Mouse (Mus musculus): ENCODE measurements around the gene Vamp2. TPM values are rescaled to one million over a fixed set of nuclear protein-coding genes. Genes with fewer than 3 reads are reported as not detected.
A peak's percentile ranks its signal among the peaks of the same experiment; 100 is the strongest.

Vamp2 gene
- total and polyA plus RNA-seq, 2 experiments from 2014 or later: 157 to 591 TPM

DNA sequence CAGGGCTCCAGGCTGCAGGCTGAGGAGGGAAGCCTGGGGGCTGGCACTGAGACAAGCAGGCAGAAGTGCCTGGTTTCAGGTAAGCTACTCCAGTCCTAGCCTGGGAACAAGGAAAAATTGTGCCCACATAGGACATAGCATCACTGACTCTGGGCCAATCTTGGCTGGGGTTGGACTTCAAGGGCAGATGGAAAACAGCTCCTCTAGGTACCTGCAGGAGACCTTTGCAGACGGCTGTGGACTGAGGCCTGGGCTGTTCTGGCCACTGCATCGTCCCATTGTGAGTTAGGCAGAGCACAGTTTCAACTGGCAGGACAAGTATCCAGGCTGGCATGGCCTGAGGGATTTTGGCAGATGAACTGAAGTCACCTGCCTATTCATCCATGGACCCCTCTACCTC lies 17.5 kb downstream of the Vamp2 start:
- 76% methylated on average over 2 of the region's 2 CpGs for WGBS
- no peak overlapping the region for H3K4me2 ChIP-seq (ENCODE audit: low read depth, low read length, poor library complexity, severe bottlenecking)
- no peaks in the 10 kb centered on the region for H3K27me3 ChIP-seq (ENCODE audit: insufficient read depth, low read length)
- no peaks in the 10 kb centered on the region for H3K4me1 ChIP-seq (ENCODE audit: insufficient read depth, low read length)
- peaks cover 79% of the 10 kb centered on the region for H3K36me3 ChIP-seq (ENCODE audit: insufficient read depth, low read length)
- TF ChIP-seq CTCF (IDR thresholded peaks at IDR 0.05): no peak
- ATAC-seq (ENCODE audit: low FRiP score) (no peak), DNase-seq (ENCODE audit: low spot score) (no peak)
- no peak overlapping the region for H3K9ac ChIP-seq (replicated peaks; ENCODE audit: low read length, poor library complexity, severe bottlenecking)
- no peak overlapping the region for H3K4me3 ChIP-seq (ENCODE audit: low read depth, low read length)
- no peak overlapping the region for H3K27ac ChIP-seq (ENCODE audit: low read depth, low read length)
- H3K9me3 ChIP-seq (ENCODE audit: low read length): no peaks in the 10 kb centered on the region

GRCm38 (mm10) chr11:69106299-69106698 lies 18.0 kb downstream of the Vamp2 start:
- Histone ChIP-seq H3K9me3 (ENCODE audit: low read length) (no peaks in the 10 kb centered on the region), H3K9ac (replicated peaks; ENCODE audit: low read length, poor library complexity, severe bottlenecking) (no peak overlapping the region), H3K27ac (ENCODE audit: low read depth, low read length) (no peak overlapping the region), H3K4me2 (ENCODE audit: low read depth, low read length, poor library complexity, severe bottlenecking) (no peak overlapping the region), H3K4me1 (ENCODE audit: insufficient read depth, low read length) (no peaks in the 10 kb centered on the region; the same call in 1 of the 2 replicates), H3K4me3 (ENCODE audit: low read depth, low read length) (no peak overlapping the region), H3K36me3 (ENCODE audit: insufficient read depth, low read length) (peaks cover 75% of the 10 kb centered on the region), H3K27me3 (ENCODE audit: insufficient read depth, low read length) (no peaks in the 10 kb centered on the region)
- no peak for TF ChIP-seq CTCF (IDR thresholded peaks at IDR 0.05)
- 95% methylated on average over 11 of the region's 11 CpGs for WGBS
- DNase-seq (ENCODE audit: low spot score) (no peak), ATAC-seq (ENCODE audit: low FRiP score) (no peak)

GRCm38 (mm10) chr11:69106842-69107241 lies 18.6 kb downstream of the Vamp2 start:
- H3K9me3 ChIP-seq (ENCODE audit: low read length): no peaks in the 10 kb centered on the region
- TF ChIP-seq CTCF (IDR thresholded peaks at IDR 0.05): no peak
- H3K36me3 ChIP-seq (ENCODE audit: insufficient read depth, low read length): peaks cover 71% of the 10 kb centered on the region
- 85% methylated on average over 11 of the region's 11 CpGs for WGBS
- H3K4me1 ChIP-seq (ENCODE audit: insufficient read depth, low read length): no peaks in the 10 kb centered on the region; the same call in 1 of the 2 replicates
- H3K4me2 ChIP-seq (ENCODE audit: low read depth, low read length, poor library complexity, severe bottlenecking): no peak overlapping the region
- ATAC-seq (ENCODE audit: low FRiP score): no peak
- H3K9ac ChIP-seq (replicated peaks; ENCODE audit: low read length, poor library complexity, severe bottlenecking): no peak overlapping the region
- H3K27ac ChIP-seq (ENCODE audit: low read depth, low read length): no peak overlapping the region
- no peaks in the 10 kb centered on the region for H3K27me3 ChIP-seq (ENCODE audit: insufficient read depth, low read length)
- DNase-seq (ENCODE audit: low spot score): no peak
- H3K4me3 ChIP-seq (ENCODE audit: low read depth, low read length): no peak overlapping the region

- 91% methylated on average over 11 of the region's 11 CpGs for WGBS
- ATAC-seq (ENCODE audit: low FRiP score) (no peak), DNase-seq (ENCODE audit: low spot score) (no peak)
- Histone ChIP-seq H3K27ac (ENCODE audit: low read depth, low read length) (no peak overlapping the region), H3K4me3 (ENCODE audit: low read depth, low read length) (no peak overlapping the region), H3K36me3 (ENCODE audit: insufficient read depth, low read length) (peaks cover 63% of the 10 kb centered on the region), H3K27me3 (ENCODE audit: insufficient read depth, low read length) (no peaks in the 10 kb centered on the region), H3K4me2 (ENCODE audit: low read depth, low read length, poor library complexity, severe bottlenecking) (no peak overlapping the region), H3K9me3 (ENCODE audit: low read length) (no peaks in the 10 kb centered on the region), H3K4me1 (ENCODE audit: insufficient read depth, low read length) (no peaks in the 10 kb centered on the region; the same call in 1 of the 2 replicates), H3K9ac (replicated peaks; ENCODE audit: low read length, poor library complexity, severe bottlenecking) (no peak overlapping the region)
- TF ChIP-seq CTCF (IDR thresholded peaks at IDR 0.05): no peak
Observed at GRCm38 (mm10) chr11:69107676-69108075, 19.4 kb downstream of the Vamp2 start.

DNA sequence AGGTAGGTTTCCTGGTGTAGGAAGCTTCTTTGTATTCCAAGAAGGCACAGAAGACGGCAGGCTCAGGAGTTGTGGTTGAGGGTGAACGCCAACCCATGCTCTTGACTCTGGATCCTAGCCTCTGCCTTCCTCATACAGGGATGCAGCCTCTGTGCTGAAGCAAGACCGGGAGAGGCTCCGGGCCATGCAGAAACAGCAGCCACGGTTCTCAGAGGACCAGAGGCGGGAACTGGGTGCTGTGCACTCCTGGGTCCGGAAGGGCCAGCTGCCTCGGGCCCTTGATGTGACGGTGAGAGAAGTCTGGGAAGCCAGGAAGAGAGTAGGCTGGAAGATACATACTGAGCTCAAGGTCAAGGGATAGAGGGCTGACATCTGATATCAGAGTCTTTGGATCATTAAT lies 19.9 kb downstream of the Vamp2 start:
- Histone ChIP-seq H3K4me2 (ENCODE audit: low read depth, low read length, poor library complexity, severe bottlenecking) (no peak overlapping the region), H3K9ac (replicated peaks; ENCODE audit: low read length, poor library complexity, severe bottlenecking) (no peak overlapping the region), H3K27me3 (ENCODE audit: insufficient read depth, low read length) (no peaks in the 10 kb centered on the region), H3K27ac (ENCODE audit: low read depth, low read length) (no peak overlapping the region), H3K4me1 (ENCODE audit: insufficient read depth, low read length) (no peaks in the 10 kb centered on the region; the same call in 1 of the 2 replicates), H3K36me3 (ENCODE audit: insufficient read depth, low read length) (peaks cover 58% of the 10 kb centered on the region), H3K4me3 (ENCODE audit: low read depth, low read length) (no peak overlapping the region), H3K9me3 (ENCODE audit: low read length) (no peaks in the 10 kb centered on the region)
- no peak for TF ChIP-seq CTCF (IDR thresholded peaks at IDR 0.05)
- no peak for ATAC-seq (ENCODE audit: low FRiP score)
- DNase-seq (ENCODE audit: low spot score): no peak
- 91% methylated on average over 9 of the region's 9 CpGs for WGBS

DNA sequence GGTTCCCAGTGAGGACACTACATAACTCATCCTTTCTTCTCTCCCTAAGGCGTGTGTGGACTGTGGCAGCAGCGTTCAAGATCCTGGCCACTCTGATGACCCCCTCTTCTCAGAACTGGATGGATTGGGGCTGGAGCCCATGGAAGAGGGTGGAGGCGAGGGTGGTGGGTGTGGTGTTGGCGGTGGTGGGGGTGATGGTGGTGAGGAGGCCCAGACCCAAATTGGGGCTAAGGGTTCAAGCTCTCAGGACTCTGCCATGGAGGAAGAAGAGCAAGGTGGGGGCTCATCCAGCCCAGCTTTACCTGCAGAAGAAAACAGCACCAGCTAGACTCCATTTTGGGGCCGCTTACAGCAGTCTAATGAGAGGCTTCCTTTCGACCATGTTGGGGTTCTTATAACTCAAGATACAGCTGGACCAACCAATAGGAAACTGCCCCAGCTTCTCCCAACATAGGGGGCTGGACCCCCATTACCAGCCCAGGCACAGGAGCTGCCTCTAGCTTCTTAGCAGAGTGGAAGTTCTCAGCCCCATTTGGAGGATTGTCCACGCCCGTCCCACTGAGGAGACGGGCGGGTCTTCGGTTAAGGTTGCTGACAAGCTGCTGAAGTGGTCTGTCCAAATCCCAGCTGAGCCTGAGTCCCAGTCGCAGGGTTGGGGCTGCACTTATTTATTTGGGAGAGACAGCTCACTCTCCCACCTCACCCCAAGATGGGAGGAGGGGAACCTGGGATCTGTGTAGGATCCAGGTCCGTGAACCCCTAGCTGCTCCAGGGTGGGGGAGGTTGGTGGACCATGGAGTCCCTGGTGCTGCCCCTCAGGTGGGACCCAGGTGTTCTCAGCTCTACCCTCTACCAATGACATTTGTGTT lies 21.0 kb downstream of the Vamp2 start:
- Histone ChIP-seq H3K4me3 (ENCODE audit: low read depth, low read length) (no peak overlapping the region), H3K36me3 (ENCODE audit: insufficient read depth, low read length) (peaks cover 47% of the 10 kb centered on the region), H3K4me1 (ENCODE audit: insufficient read depth, low read length) (no peaks in the 10 kb centered on the region; the same call in 1 of the 2 replicates), H3K4me2 (ENCODE audit: low read depth, low read length, poor library complexity, severe bottlenecking) (no peak overlapping the region), H3K27me3 (ENCODE audit: insufficient read depth, low read length) (no peaks in the 10 kb centered on the region), H3K9me3 (ENCODE audit: low read length) (no peaks in the 10 kb centered on the region), H3K27ac (ENCODE audit: low read depth, low read length) (no peak overlapping the region), H3K9ac (replicated peaks; ENCODE audit: low read length, poor library complexity, severe bottlenecking) (no peak overlapping the region)
- whole genome bisulfite sequencing: 79% methylated on average over 13 of the region's 13 CpGs
- no peak for DNase-seq (ENCODE audit: low spot score)
- ATAC-seq (ENCODE audit: low FRiP score): peak; percentile 5; the same call in 1 of the 2 replicates
- no peak for TF ChIP-seq CTCF (IDR thresholded peaks at IDR 0.05)
